Mouse (Mus musculus): ENCODE measurements around the gene Pkd1.

The Pkd1 gene

GRCm38 (mm10) chr17:24641944-24642343 lies 92.3 kb downstream of the Pkd1 start:
- in situ Hi-C loops (cut with MboI; ENCODE audit: low sequenced_read_pairs), result no loop called here

GRCm38 (mm10) chr17:24642791-24643343 lies 93.2 kb downstream of the Pkd1 start:
- in situ Hi-C loops (cut with MboI; ENCODE audit: low sequenced_read_pairs), result no loop called here

- in situ Hi-C loops (cut with MboI; ENCODE audit: low sequenced_read_pairs), result no loop called here
Observed at GRCm38 (mm10) chr17:24644030-24644715, 94.5 kb downstream of the Pkd1 start.

GRCm38 (mm10) chr17:24644875-24645721 lies 95.5 kb downstream of the Pkd1 start:
- in situ Hi-C loops (cut with MboI; ENCODE audit: low sequenced_read_pairs), result no loop called here

GRCm38 (mm10) chr17:24645916-24646315 lies 96.3 kb downstream of the Pkd1 start:
- in situ Hi-C loops (cut with MboI; ENCODE audit: low sequenced_read_pairs), result no loop called here

All from CH12F3 (cell line).